Mouse (Mus musculus): ENCODE data around the gene Scml4. TPM values are rescaled to one million over a fixed set of nuclear protein-coding genes. Genes with fewer than 3 reads are reported as not detected.

Scml4 gene
- total and polyA plus RNA-seq, 3 experiments = 0.03 to 0.08 TPM; not detected in 1

- Histone ChIP-seq H3K9me3 (replicated peaks; ENCODE audit: insufficient read depth, low read length) (no peaks in the 10 kb centered on the region), H3K36me3 (ENCODE audit: control insufficient read depth in 1 of 2, insufficient read depth in 2 of 2, low read length in 2 of 2) (no peaks in the 10 kb centered on the region), H3K27me3 (ENCODE audit: control insufficient read depth in 1 of 2, insufficient read depth in 2 of 2, low read length in 2 of 2) (no peaks in the 10 kb centered on the region), H3K4me1 (ENCODE audit: control insufficient read depth in 1 of 2, insufficient read depth in 2 of 2, low read length in 2 of 2) (no peaks in the 10 kb centered on the region), H3K79me2 (ENCODE audit: control insufficient read depth, insufficient read depth, low read length, poor library complexity) (no peaks in the 10 kb centered on the region), H3K27ac (ENCODE audit: control insufficient read depth, low read depth, low read length) (no peak overlapping the region), H3K4me3 (ENCODE audit: control insufficient read depth in 1 of 2, insufficient read depth in 1 of 2, low read depth in 2 of 2, low read length in 2 of 2) (no peak overlapping the region), H3K9ac (ENCODE audit: control insufficient read depth, low read depth, low read length, poor library complexity, severe bottlenecking) (no peak overlapping the region)
- no peak for DNase-seq (ENCODE audit: low read depth, low spot score)
- TF ChIP-seq ZMIZ1 (IDR thresholded peaks at IDR 0.05; ENCODE audit: low read depth, low read length) = no peak
- TF ChIP-seq ZC3H11A (IDR thresholded peaks at IDR 0.05; ENCODE audit: low read depth, low read length) = no peak
- TF ChIP-seq UBTF (IDR thresholded peaks at IDR 0.05; ENCODE audit: borderline replicate concordance, insufficient read depth, low read depth, low read length) = no peak
- TF ChIP-seq CHD2 (IDR thresholded peaks at IDR 0.05; ENCODE audit: low read length) = no peak
These were observed 91.9 kb downstream of the Scml4 start for GRCm38 (mm10) chr10:42952046-42952420.

GRCm38 (mm10) chr10:42953601-42954000, 93.4 kb downstream of the Scml4 start:
- TF ChIP-seq MEF2A (IDR thresholded peaks at IDR 0.05; ENCODE audit: extremely low read depth, insufficient replicate concordance, low read depth, low read length, poor library complexity, severe bottlenecking) = no peak
- TF ChIP-seq RAD21 (IDR thresholded peaks at IDR 0.05; ENCODE audit: low read depth, low read length) = no peak
- no peak for TF ChIP-seq RCOR1 (IDR thresholded peaks at IDR 0.05; ENCODE audit: low read depth, low read length)
- TF ChIP-seq SMC3 (IDR thresholded peaks at IDR 0.05; ENCODE audit: low read depth, low read length) = no peak
- no peak for TF ChIP-seq GABPA (IDR thresholded peaks at IDR 0.05; ENCODE audit: low read depth, low read length)
- no peak for TF ChIP-seq NRF1 (IDR thresholded peaks at IDR 0.05; ENCODE audit: insufficient read depth, low read depth, low read length, poor library complexity, severe bottlenecking)
- TF ChIP-seq TBP (IDR thresholded peaks at IDR 0.05; ENCODE audit: low read depth, low read length) = no peak
- no peak for TF ChIP-seq ETS1 (IDR thresholded peaks at IDR 0.05; ENCODE audit: low read depth, low read length)
- no peak for TF ChIP-seq POLR2AphosphoS5 (IDR thresholded peaks at IDR 0.05; ENCODE audit: borderline replicate concordance, low read depth, low read length)
- no peak for TF ChIP-seq POLR2AphosphoS2 (IDR thresholded peaks at IDR 0.05; ENCODE audit: low read length)
- TF ChIP-seq TCF12 (IDR thresholded peaks at IDR 0.05; ENCODE audit: low read depth, low read length) = no peak
- no peak for TF ChIP-seq MAZ (IDR thresholded peaks at IDR 0.05; ENCODE audit: low read depth, low read length)
- no peak for TF ChIP-seq MYC (IDR thresholded peaks at IDR 0.05; ENCODE audit: low read depth, low read length)
- no peak for TF ChIP-seq CTCF (IDR thresholded peaks at IDR 0.05 in 2 of 3, conservative IDR thresholded peaks at IDR 0.05 in 1 of 3; ENCODE audit: control insufficient read depth in 1 of 3, insufficient read depth in 1 of 3, low read depth in 2 of 3, low read length in 3 of 3, poor library complexity in 1 of 3, severe bottlenecking in 1 of 3)
- H3K9me3 ChIP-seq (replicated peaks; ENCODE audit: insufficient read depth, low read length) = no peaks in the 10 kb centered on the region
- DNase-seq (ENCODE audit: low read depth, low spot score) = no peak
- H3K4me1 ChIP-seq (ENCODE audit: control insufficient read depth in 1 of 2, insufficient read depth in 2 of 2, low read length in 2 of 2) = no peaks in the 10 kb centered on the region
- H3K27me3 ChIP-seq (ENCODE audit: control insufficient read depth in 1 of 2, insufficient read depth in 2 of 2, low read length in 2 of 2) = no peaks in the 10 kb centered on the region
- no peaks in the 10 kb centered on the region for H3K79me2 ChIP-seq (ENCODE audit: control insufficient read depth, insufficient read depth, low read length, poor library complexity)
- no peak overlapping the region for H3K4me3 ChIP-seq (ENCODE audit: control insufficient read depth in 1 of 2, insufficient read depth in 1 of 2, low read depth in 2 of 2, low read length in 2 of 2)
- no peaks in the 10 kb centered on the region for H3K36me3 ChIP-seq (ENCODE audit: control insufficient read depth in 1 of 2, insufficient read depth in 2 of 2, low read length in 2 of 2)
- H3K27ac ChIP-seq (ENCODE audit: control insufficient read depth, low read depth, low read length) = no peak overlapping the region
- no peak overlapping the region for H3K9ac ChIP-seq (ENCODE audit: control insufficient read depth, low read depth, low read length, poor library complexity, severe bottlenecking)

Data from MEL (cell line).